Mouse (Mus musculus) midbrain, postnatal 0 days (tissue): ENCODE measurements around the gene Kcnn1. TPM values are rescaled to one million over a fixed set of nuclear protein-coding genes. Genes with fewer than 3 reads are reported as not detected.

Source experiments
- ATAC-seq: fragments of 200-750 bp; cut with Nextera tagmentation; 2 replicates; pipeline ENCODE4 v1.8.0; 2017; ENCODE audit warnings: moderate number of reproducible peaks, mild to moderate bottlenecking, moderate TSS enrichment, moderate library complexity; ENCODE audit not compliant: low FRiP score
- DNase-seq: peaks from one replicate; pipeline ENCODE4 v3.0.0-alpha.2; 2015; ENCODE audit warnings: low spot score
- H3K27ac ChIP-seq: fragments of 300-500 bp; sonication (generic); 2 replicates; pipeline ENCODE4 v1.5.1; 2014; ENCODE audit warnings: low read depth, mild to moderate bottlenecking, low read length, mixed read lengths
- H3K27me3 ChIP-seq: fragments of 300-500 bp; sonication (generic); 2 replicates; pipeline ENCODE4 v1.6.1; 2014; ENCODE audit warnings: low read length, control low read depth, mixed read lengths; ENCODE audit not compliant: insufficient read depth
- H3K36me3 ChIP-seq: fragments of 300-500 bp; sonication (generic); 2 replicates; pipeline ENCODE4 v1.6.1; 2014; ENCODE audit warnings: low read length, control low read depth, mixed read lengths; ENCODE audit not compliant: insufficient read depth
- H3K4me1 ChIP-seq: fragments of 300-500 bp; sonication (generic); 2 replicates; pipeline ENCODE4 v1.6.1; 2014; ENCODE audit warnings: mild to moderate bottlenecking, control low read depth, antibody characterized with exemption, low read length, mixed read lengths; ENCODE audit not compliant: insufficient read depth
- H3K4me2 ChIP-seq: fragments of 300-500 bp; sonication (generic); 2 replicates; pipeline ENCODE4 v1.6.1; 2014; ENCODE audit warnings: low read depth, mild to moderate bottlenecking, low read length, mixed read lengths; ENCODE audit not compliant: poor library complexity, severe bottlenecking
- H3K4me3 ChIP-seq: fragments of 300-500 bp; sonication (generic); 2 replicates; pipeline ENCODE4 v1.5.1; 2014; ENCODE audit warnings: low read depth, mild to moderate bottlenecking, low read length, moderate library complexity
- H3K9ac ChIP-seq: fragments of 300-500 bp; sonication (generic); replicated peaks from 2 replicates; pipeline ENCODE4 v1.6.1; 2014; ENCODE audit warnings: mild to moderate bottlenecking, low read length, moderate library complexity, mixed read lengths; ENCODE audit not compliant: poor library complexity, severe bottlenecking
- H3K9me3 ChIP-seq: fragments of 300-500 bp; sonication (generic); 2 replicates; pipeline ENCODE4 v1.6.1; 2016; ENCODE audit warnings: low read length, control low read depth
- CTCF ChIP-seq: IDR thresholded peaks from 2 replicates; pipeline ENCODE4 v1.5.1; 2016; ENCODE audit warnings: antibody characterized with exemption, mild to moderate bottlenecking
- WGBS: fragments of 180-500 bp; shearing (Covaris S2); extraction: QIAGEN DNeasy Blood & Tissue Kit; methylation state at CpG from one replicate; pipeline ENCODE4 v1.1.7; 2014; 5-methylcytosine and 5-hydroxymethylcytosine counted together
- polyA plus RNA-seq: library from polyadenylated mRNA; unstranded; fragments of >200 nt; fragmentation: Nextera tagmentation; extraction: Ambion mirVana; gene quantifications from 2 replicates; pipeline ENCODE4 v1.2.1, GENCODE M21; 2015
- total RNA-seq: library from RNA; depleted of rRNA; stranded (reverse); fragments of >200 nt; gene quantifications from 2 replicates; pipeline ENCODE4 v1.2.3, GENCODE M21; 2014

Kcnn1 gene
- total and polyA plus RNA-seq, 2 experiments from 2014 or later, result 10.0 to 32.8 TPM

GRCm38 (mm10) chr8:70841147-70842072 is 21.6 kb downstream of the Kcnn1 start:
- no peaks in the 10 kb centered on the region for H3K4me1 ChIP-seq
- H3K4me2 ChIP-seq, result no peak overlapping the region
- no peaks in the 10 kb centered on the region for H3K27me3 ChIP-seq
- H3K36me3 ChIP-seq, result no peaks in the 10 kb centered on the region
- no peaks in the 10 kb centered on the region for H3K9me3 ChIP-seq
- H3K4me3 ChIP-seq, result no peak overlapping the region
- peak; percentile 82 for DNase-seq
- ATAC-seq, result no peak
- WGBS, result 36% methylated on average over 22 of the region's 22 CpGs
- no peak overlapping the region for H3K27ac ChIP-seq
- peak; percentile 97 for TF ChIP-seq CTCF
- H3K9ac ChIP-seq, result no peak overlapping the region

- no peak for ATAC-seq
- no peak for DNase-seq
- Histone ChIP-seq H3K4me2 (no peak overlapping the region), H3K36me3 (peaks cover 6% of the 10 kb centered on the region; the same call in 1 of the 2 replicates), H3K9ac (no peak overlapping the region), H3K4me1 (no peaks in the 10 kb centered on the region), H3K9me3 (no peaks in the 10 kb centered on the region), H3K27ac (no peak overlapping the region), H3K27me3 (no peaks in the 10 kb centered on the region), H3K4me3 (no peak overlapping the region)
- TF ChIP-seq CTCF, result no peak
- WGBS, result 60% methylated on average over 10 of the region's 10 CpGs
Measured at GRCm38 (mm10) chr8:70840590-70840989, 22.5 kb downstream of the Kcnn1 start.

- WGBS, result 2% methylated on average over 55 of the region's 55 CpGs
- H3K4me3 ChIP-seq, result peak within 1 kb of the TSS; percentile 46
- H3K27me3 ChIP-seq, result no peaks in the 10 kb centered on the region
- peaks cover 6% of the 10 kb centered on the region; the same call in 1 of the 2 replicates for H3K36me3 ChIP-seq
- H3K9me3 ChIP-seq, result no peaks in the 10 kb centered on the region
- ATAC-seq (peak; percentile 96), DNase-seq (peak; percentile 100)
- H3K27ac ChIP-seq, result peak within 1 kb of the TSS; percentile 83
- peak; percentile 11; the same call in 1 of the 2 replicates for TF ChIP-seq CTCF
- H3K9ac ChIP-seq, result peak within 1 kb of the TSS; percentile 71
- H3K4me2 ChIP-seq, result peak within 1 kb of the TSS; percentile 51
- H3K4me1 ChIP-seq, result no peaks in the 10 kb centered on the region
Measured at GRCm38 (mm10) chr8:70839408-70840351, 23.4 kb downstream of the Kcnn1 start, which contains the start of gene Arrdc2. Gene Arrdc2, minus strand, starts transcription at chr8:70839720.

- H3K9ac ChIP-seq, result peak overlapping the region; percentile 71
- H3K27ac ChIP-seq, result peak overlapping the region; percentile 83
- H3K4me2 ChIP-seq, result peak overlapping the region; percentile 51
- no peaks in the 10 kb centered on the region for H3K9me3 ChIP-seq
- H3K27me3 ChIP-seq, result no peaks in the 10 kb centered on the region
- ATAC-seq (peak; percentile 67), DNase-seq (peak; percentile 69)
- no peaks in the 10 kb centered on the region for H3K4me1 ChIP-seq
- peaks cover 6% of the 10 kb centered on the region; the same call in 1 of the 2 replicates for H3K36me3 ChIP-seq
- 3% methylated on average over 66 of the region's 66 CpGs for WGBS
- H3K4me3 ChIP-seq, result peak overlapping the region; percentile 46
- no peak for TF ChIP-seq CTCF
Measured at GRCm38 (mm10) chr8:70838654-70839407, 24.2 kb downstream of the Kcnn1 start.

DNA sequence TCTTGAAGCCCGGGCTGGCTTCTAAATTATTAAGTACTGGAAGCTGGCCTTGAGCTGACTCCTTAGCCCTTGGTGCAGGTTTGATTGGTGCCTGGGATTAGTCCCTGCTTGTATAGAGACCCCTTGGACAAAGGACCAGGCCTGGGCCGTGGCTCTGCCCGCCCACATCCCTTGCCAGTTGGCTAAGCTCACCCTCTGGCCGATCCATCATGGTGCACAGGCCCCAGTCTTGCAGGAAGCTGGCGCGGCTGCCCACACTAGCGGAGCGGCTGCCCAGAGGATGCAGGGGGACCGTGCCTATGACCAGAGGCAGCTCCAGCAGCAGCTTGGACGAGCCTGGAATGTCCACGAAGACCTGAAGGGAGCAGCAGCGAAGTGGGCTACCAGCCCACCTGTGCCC is 26.4 kb downstream of the Kcnn1 start:
- H3K4me2 ChIP-seq, result no peak overlapping the region
- no peak overlapping the region for H3K9ac ChIP-seq
- no peaks in the 10 kb centered on the region for H3K4me1 ChIP-seq
- WGBS, result 88% methylated on average over 12 of the region's 12 CpGs
- no peak for TF ChIP-seq CTCF
- H3K9me3 ChIP-seq, result no peaks in the 10 kb centered on the region
- DNase-seq, result no peak
- no peak overlapping the region for H3K4me3 ChIP-seq
- ATAC-seq, result no peak
- peaks cover 6% of the 10 kb centered on the region; the same call in 1 of the 2 replicates for H3K36me3 ChIP-seq
- no peaks in the 10 kb centered on the region for H3K27me3 ChIP-seq
- H3K27ac ChIP-seq, result no peak overlapping the region
